Mouse (Mus musculus): Measurements from ENCODE around the gene Ypel3. TPM values are rescaled to one million over a fixed set of nuclear protein-coding genes. Genes with fewer than 3 reads are reported as not detected.
A peak's percentile ranks its signal among the peaks of the same experiment; 100 is the strongest.

Ypel3 gene
- polyA plus RNA-seq, 1 experiment from 2014 or later = 116 TPM

- Histone ChIP-seq H3K9me3 (ENCODE audit: control insufficient read depth, low read depth, low read length) (no peaks in the 10 kb centered on the region), H3K4me2 (replicated peaks; ENCODE audit: low read depth, low read length) (peak overlapping the region; percentile 33), H3K9ac (replicated peaks; ENCODE audit: low read depth, low read length) (no peak overlapping the region), H3K4me1 (ENCODE audit: control insufficient read depth, insufficient read depth, low read length) (no peaks in the 10 kb centered on the region), H3K36me3 (ENCODE audit: control insufficient read depth, insufficient read depth, low read length) (no peaks in the 10 kb centered on the region), H3K4me3 (ENCODE audit: low read depth, low read length) (no peak overlapping the region), H3K27ac (ENCODE audit: low read length) (no peak overlapping the region), H3K27me3 (ENCODE audit: control insufficient read depth, insufficient read depth, low read length) (0 out of 2 replicates have a peak, but pooled peaks cover 9% of the 10 kb centered on the region)
- ATAC-seq (ENCODE audit: insufficient number of reproducible peaks, insufficient read depth, low FRiP score, low read depth) = no peak
- 17% methylated on average over 9 of the region's 9 CpGs for WGBS
These were observed 46.0 kb downstream of the Ypel3 start for GRCm38 (mm10) chr7:126822741-126823140.

GRCm38 (mm10) chr7:126823202-126823711, 46.5 kb downstream of the Ypel3 start:
- Histone ChIP-seq H3K4me1 (ENCODE audit: control insufficient read depth, insufficient read depth, low read length) (no peaks in the 10 kb centered on the region), H3K9me3 (ENCODE audit: control insufficient read depth, low read depth, low read length) (no peaks in the 10 kb centered on the region), H3K27ac (ENCODE audit: low read length) (no peak overlapping the region), H3K4me2 (replicated peaks; ENCODE audit: low read depth, low read length) (peak overlapping the region; percentile 33), H3K9ac (replicated peaks; ENCODE audit: low read depth, low read length) (no peak overlapping the region), H3K36me3 (ENCODE audit: control insufficient read depth, insufficient read depth, low read length) (no peaks in the 10 kb centered on the region), H3K27me3 (ENCODE audit: control insufficient read depth, insufficient read depth, low read length) (0 out of 2 replicates have a peak, but pooled peaks cover 9% of the 10 kb centered on the region), H3K4me3 (ENCODE audit: low read depth, low read length) (peak overlapping the region; percentile 19)
- 2% methylated on average over 17 of the region's 19 CpGs for WGBS
- ATAC-seq (ENCODE audit: insufficient number of reproducible peaks, insufficient read depth, low FRiP score, low read depth) = no peak

- no peak overlapping the region for H3K27ac ChIP-seq (ENCODE audit: low read length)
- 0 out of 2 replicates have a peak, but pooled peaks cover 9% of the 10 kb centered on the region for H3K27me3 ChIP-seq (ENCODE audit: control insufficient read depth, insufficient read depth, low read length)
- WGBS = 19% methylated on average over 10 of the region's 10 CpGs
- H3K4me1 ChIP-seq (ENCODE audit: control insufficient read depth, insufficient read depth, low read length) = no peaks in the 10 kb centered on the region
- no peak overlapping the region for H3K9ac ChIP-seq (replicated peaks; ENCODE audit: low read depth, low read length)
- H3K36me3 ChIP-seq (ENCODE audit: control insufficient read depth, insufficient read depth, low read length) = no peaks in the 10 kb centered on the region
- ATAC-seq (ENCODE audit: insufficient number of reproducible peaks, insufficient read depth, low FRiP score, low read depth) = no peak
- no peak overlapping the region for H3K4me3 ChIP-seq (ENCODE audit: low read depth, low read length)
- no peak overlapping the region for H3K4me2 ChIP-seq (replicated peaks; ENCODE audit: low read depth, low read length)
- H3K9me3 ChIP-seq (ENCODE audit: control insufficient read depth, low read depth, low read length) = no peaks in the 10 kb centered on the region
These were observed 47.2 kb downstream of the Ypel3 start for GRCm38 (mm10) chr7:126823940-126824339.

GRCm38 (mm10) chr7:126825403-126825802, 48.6 kb downstream of the Ypel3 start:
- Histone ChIP-seq H3K36me3 (ENCODE audit: control insufficient read depth, insufficient read depth, low read length) (no peaks in the 10 kb centered on the region), H3K4me3 (ENCODE audit: low read depth, low read length) (no peak overlapping the region), H3K4me1 (ENCODE audit: control insufficient read depth, insufficient read depth, low read length) (no peaks in the 10 kb centered on the region), H3K9ac (replicated peaks; ENCODE audit: low read depth, low read length) (no peak overlapping the region), H3K9me3 (ENCODE audit: control insufficient read depth, low read depth, low read length) (no peaks in the 10 kb centered on the region), H3K4me2 (replicated peaks; ENCODE audit: low read depth, low read length) (no peak overlapping the region), H3K27me3 (ENCODE audit: control insufficient read depth, insufficient read depth, low read length) (0 out of 2 replicates have a peak, but pooled peaks cover 9% of the 10 kb centered on the region), H3K27ac (ENCODE audit: low read length) (no peak overlapping the region)
- ATAC-seq (ENCODE audit: insufficient number of reproducible peaks, insufficient read depth, low FRiP score, low read depth) = no peak
- WGBS = 23% methylated on average over 8 of the region's 8 CpGs

GRCm38 (mm10) chr7:126825952-126826351, 49.2 kb downstream of the Ypel3 start:
- no peak for ATAC-seq (ENCODE audit: insufficient number of reproducible peaks, insufficient read depth, low FRiP score, low read depth)
- no peak overlapping the region for H3K27ac ChIP-seq (ENCODE audit: low read length)
- no peak overlapping the region for H3K4me3 ChIP-seq (ENCODE audit: low read depth, low read length)
- 67% methylated on average over 5 of the region's 5 CpGs for WGBS
- H3K9ac ChIP-seq (replicated peaks; ENCODE audit: low read depth, low read length) = no peak overlapping the region
- no peaks in the 10 kb centered on the region for H3K9me3 ChIP-seq (ENCODE audit: control insufficient read depth, low read depth, low read length)
- H3K4me2 ChIP-seq (replicated peaks; ENCODE audit: low read depth, low read length) = no peak overlapping the region
- no peaks in the 10 kb centered on the region for H3K4me1 ChIP-seq (ENCODE audit: control insufficient read depth, insufficient read depth, low read length)
- no peaks in the 10 kb centered on the region for H3K36me3 ChIP-seq (ENCODE audit: control insufficient read depth, insufficient read depth, low read length)
- 0 out of 2 replicates have a peak, but pooled peaks cover 9% of the 10 kb centered on the region for H3K27me3 ChIP-seq (ENCODE audit: control insufficient read depth, insufficient read depth, low read length)

Other genes with a start within 250 kb of the Ypel3 start
- 163 and 172 TPM in 2 replicates for gene Eif3c, start 210.5 kb upstream of the Ypel3 start, polyA plus RNA-seq (2014; fragmentation: Nextera tagmentation; extraction: Ambion mirVana)
- 0.20 and 0.43 TPM in 2 replicates for gene Apobr, start 192.0 kb upstream of the Ypel3 start, polyA plus RNA-seq (2014; fragmentation: Nextera tagmentation; extraction: Ambion mirVana)
- gene Cln3, start 191.1 kb upstream of the Ypel3 start, polyA plus RNA-seq (2014; fragmentation: Nextera tagmentation; extraction: Ambion mirVana) = 27.2 and 30.2 TPM in 2 replicates
- gene Il27, start 182.0 kb upstream of the Ypel3 start, polyA plus RNA-seq (2014; fragmentation: Nextera tagmentation; extraction: Ambion mirVana) = not detected in 2 replicates
- 7.0 and 21.7 TPM in 2 replicates for gene Nupr1, start 146.1 kb upstream of the Ypel3 start, polyA plus RNA-seq (2014; fragmentation: Nextera tagmentation; extraction: Ambion mirVana)
- 61.2 and 67.4 TPM in 2 replicates for gene Sgf29, start 127.6 kb upstream of the Ypel3 start, polyA plus RNA-seq (2014; fragmentation: Nextera tagmentation; extraction: Ambion mirVana)
- gene Sult1a1, start 100.5 kb upstream of the Ypel3 start, polyA plus RNA-seq (2014; fragmentation: Nextera tagmentation; extraction: Ambion mirVana) = 5.8 and 7.0 TPM in 2 replicates
- gene Bola2, start 81.6 kb upstream of the Ypel3 start, polyA plus RNA-seq (2014; fragmentation: Nextera tagmentation; extraction: Ambion mirVana) = 118 and 127 TPM in 2 replicates
- 7.1 and 8.4 TPM in 2 replicates for gene Slx1b, start 81.2 kb upstream of the Ypel3 start, polyA plus RNA-seq (2014; fragmentation: Nextera tagmentation; extraction: Ambion mirVana)
- 28.6 and 29.5 TPM in 2 replicates for gene Coro1a, start 69.2 kb upstream of the Ypel3 start, polyA plus RNA-seq (2014; fragmentation: Nextera tagmentation; extraction: Ambion mirVana)
- 98.4 and 105 TPM in 2 replicates for gene Mapk3, start 17.4 kb upstream of the Ypel3 start, polyA plus RNA-seq (2014; fragmentation: Nextera tagmentation; extraction: Ambion mirVana)
- gene Gdpd3, start 10.6 kb upstream of the Ypel3 start, polyA plus RNA-seq (2014; fragmentation: Nextera tagmentation; extraction: Ambion mirVana) = 1.6 and 2.8 TPM in 2 replicates
- 0.56 and 0.95 TPM in 2 replicates for gene Tbx6, start 4.5 kb downstream of the Ypel3 start, polyA plus RNA-seq (2014; fragmentation: Nextera tagmentation; extraction: Ambion mirVana)
- gene Ppp4c, start 15.5 kb downstream of the Ypel3 start, polyA plus RNA-seq (2014; fragmentation: Nextera tagmentation; extraction: Ambion mirVana) = 239 and 258 TPM in 2 replicates
- gene Fam57b, start 20.7 kb downstream of the Ypel3 start, polyA plus RNA-seq (2014; fragmentation: Nextera tagmentation; extraction: Ambion mirVana) = 1.1 and 1.8 TPM in 2 replicates
- not detected in 2 replicates for gene 4930451I11Rik, start 54.7 kb downstream of the Ypel3 start, polyA plus RNA-seq (2014; fragmentation: Nextera tagmentation; extraction: Ambion mirVana)
- gene Doc2a, start 70.5 kb downstream of the Ypel3 start, polyA plus RNA-seq (2014; fragmentation: Nextera tagmentation; extraction: Ambion mirVana) = 0.75 and 2.0 TPM in 2 replicates
- 20.2 and 21.2 TPM in 2 replicates for gene Hirip3, start 85.0 kb downstream of the Ypel3 start, polyA plus RNA-seq (2014; fragmentation: Nextera tagmentation; extraction: Ambion mirVana)
- gene Ino80e, start 85.4 kb downstream of the Ypel3 start, polyA plus RNA-seq (2014; fragmentation: Nextera tagmentation; extraction: Ambion mirVana) = 78.2 and 80.3 TPM in 2 replicates
- gene Taok2, start 107.7 kb downstream of the Ypel3 start, polyA plus RNA-seq (2014; fragmentation: Nextera tagmentation; extraction: Ambion mirVana) = 28.0 and 30.2 TPM in 2 replicates
- 29.5 and 33.4 TPM in 2 replicates for gene Tmem219, start 146.0 kb downstream of the Ypel3 start, polyA plus RNA-seq (2014; fragmentation: Nextera tagmentation; extraction: Ambion mirVana)
- gene Kctd13, start 151.9 kb downstream of the Ypel3 start, polyA plus RNA-seq (2014; fragmentation: Nextera tagmentation; extraction: Ambion mirVana) = 14.7 and 16.1 TPM in 2 replicates
- 0.35 and 0.36 TPM in 2 replicates for gene Asphd1, start 172.6 kb downstream of the Ypel3 start, polyA plus RNA-seq (2014; fragmentation: Nextera tagmentation; extraction: Ambion mirVana)
- gene Sez6l2, start 173.6 kb downstream of the Ypel3 start, polyA plus RNA-seq (2014; fragmentation: Nextera tagmentation; extraction: Ambion mirVana) = 2.9 and 3.6 TPM in 2 replicates
- gene Cdipt, start 199.0 kb downstream of the Ypel3 start, polyA plus RNA-seq (2014; fragmentation: Nextera tagmentation; extraction: Ambion mirVana) = 96.8 and 106 TPM in 2 replicates
- 1.6 and 2.8 TPM in 2 replicates for gene Cdiptos, start 199.1 kb downstream of the Ypel3 start, polyA plus RNA-seq (2014; fragmentation: Nextera tagmentation; extraction: Ambion mirVana)
- 11.4 and 12.4 TPM in 2 replicates for gene Mvp, start 237.7 kb downstream of the Ypel3 start, polyA plus RNA-seq (2014; fragmentation: Nextera tagmentation; extraction: Ambion mirVana)
- gene Pagr1b, start 239.5 kb downstream of the Ypel3 start, polyA plus RNA-seq (2014; fragmentation: Nextera tagmentation; extraction: Ambion mirVana) = not detected in 2 replicates
- gene Pagr1a, start 240.4 kb downstream of the Ypel3 start, polyA plus RNA-seq (2014; fragmentation: Nextera tagmentation; extraction: Ambion mirVana) = 13.9 and 55.8 TPM in 2 replicates
- gene Gm42742, start 244.1 kb downstream of the Ypel3 start, polyA plus RNA-seq (2014; fragmentation: Nextera tagmentation; extraction: Ambion mirVana) = 32.8 and 68.9 TPM in 2 replicates
- 15.5 and 16.0 TPM in 2 replicates for gene Prrt2, start 244.3 kb downstream of the Ypel3 start, polyA plus RNA-seq (2014; fragmentation: Nextera tagmentation; extraction: Ambion mirVana)

Measured in stomach, embryonic 14.5 days (tissue).